Mouse (Mus musculus) liver, embryonic 16.5 days (tissue): ENCODE results near the gene Olfr1417. TPM values are rescaled to one million over a fixed set of nuclear protein-coding genes. Genes with fewer than 3 reads are reported as not detected.

ENCODE experiments used
- ATAC-seq: fragments of 200-750 bp; cut with Nextera tagmentation; 2 replicates; pipeline ENCODE4 v1.8.0; 2017; ENCODE audit warnings: low read depth, mild to moderate bottlenecking, moderate number of reproducible peaks, moderate library complexity
- H3K27ac ChIP-seq: fragments of 300-500 bp; sonication (generic); 2 replicates; pipeline ENCODE4 v1.5.1; 2014; ENCODE audit warnings: mild to moderate bottlenecking, low read length
- H3K27me3 ChIP-seq: fragments of 300-500 bp; sonication (generic); 2 replicates; pipeline ENCODE4 v1.6.1; 2014; ENCODE audit warnings: low read depth, low read length, mixed read lengths; ENCODE audit not compliant: control insufficient read depth, insufficient read depth
- H3K36me3 ChIP-seq: fragments of 300-500 bp; sonication (generic); 2 replicates; pipeline ENCODE4 v1.6.1; 2014; ENCODE audit warnings: mild to moderate bottlenecking; ENCODE audit not compliant: control insufficient read depth, insufficient read depth
- H3K4me1 ChIP-seq: fragments of 300-500 bp; sonication (generic); 2 replicates; pipeline ENCODE4 v1.6.1; 2014; ENCODE audit warnings: low read depth, low read length, mixed read lengths; ENCODE audit not compliant: control insufficient read depth
- H3K4me2 ChIP-seq: fragments of 300-500 bp; sonication (generic); 2 replicates; pipeline ENCODE4 v1.6.1; 2014; ENCODE audit warnings: low read depth, low read length, mixed read lengths
- H3K4me3 ChIP-seq: fragments of 300-500 bp; sonication (generic); 2 replicates; pipeline ENCODE4 v1.5.1; 2014; ENCODE audit warnings: low read depth, mild to moderate bottlenecking, low read length
- H3K9ac ChIP-seq: fragments of 300-500 bp; sonication (generic); 2 replicates; pipeline ENCODE4 v1.6.1; 2014; ENCODE audit warnings: low read depth, low read length
- H3K9me3 ChIP-seq: fragments of 300-500 bp; sonication (generic); replicated peaks from 2 replicates; pipeline ENCODE4 v1.6.1; 2016; ENCODE audit warnings: low read length; ENCODE audit not compliant: control insufficient read depth
- WGBS: fragments of 180-500 bp; shearing (Covaris S2); extraction: QIAGEN DNeasy Blood & Tissue Kit; methylation state at CpG from one replicate; pipeline ENCODE4 v1.1.7; 2014; ENCODE audit not compliant: insufficient replicate concordance; 5-methylcytosine and 5-hydroxymethylcytosine counted together
- polyA plus RNA-seq: library from polyadenylated mRNA; unstranded; fragments of >200 nt; fragmentation: Nextera tagmentation; extraction: Ambion mirVana; gene quantifications from 2 replicates; pipeline ENCODE4 v1.2.1, GENCODE M21; 2015

Olfr1417 gene
- polyA plus RNA-seq, 1 experiment from 2014 or later = not detected

- no peak overlapping the region for H3K9ac ChIP-seq
- H3K27me3 ChIP-seq = no peaks in the 10 kb centered on the region
- H3K4me1 ChIP-seq = no peaks in the 10 kb centered on the region
- H3K4me3 ChIP-seq = no peak overlapping the region
- no peaks in the 10 kb centered on the region for H3K9me3 ChIP-seq
- H3K4me2 ChIP-seq = no peak overlapping the region
- H3K36me3 ChIP-seq = no peaks in the 10 kb centered on the region
- H3K27ac ChIP-seq = no peak overlapping the region
- WGBS = 9% methylated on average over 1 of the region's 1 CpGs
- no peak for ATAC-seq
Measured at GRCm38 (mm10) chr19:11804423-11804822, 34.6 kb downstream of the Olfr1417 start.

GRCm38 (mm10) chr19:11800531-11801315, 38.3 kb downstream of the Olfr1417 start:
- Histone ChIP-seq H3K4me2 (no peak overlapping the region), H3K27ac (no peak overlapping the region), H3K27me3 (no peaks in the 10 kb centered on the region), H3K4me1 (no peaks in the 10 kb centered on the region), H3K9me3 (no peaks in the 10 kb centered on the region), H3K9ac (no peak overlapping the region), H3K36me3 (no peaks in the 10 kb centered on the region), H3K4me3 (no peak overlapping the region)
- no peak for ATAC-seq
- WGBS = 65% methylated on average over 8 of the region's 8 CpGs

DNA sequence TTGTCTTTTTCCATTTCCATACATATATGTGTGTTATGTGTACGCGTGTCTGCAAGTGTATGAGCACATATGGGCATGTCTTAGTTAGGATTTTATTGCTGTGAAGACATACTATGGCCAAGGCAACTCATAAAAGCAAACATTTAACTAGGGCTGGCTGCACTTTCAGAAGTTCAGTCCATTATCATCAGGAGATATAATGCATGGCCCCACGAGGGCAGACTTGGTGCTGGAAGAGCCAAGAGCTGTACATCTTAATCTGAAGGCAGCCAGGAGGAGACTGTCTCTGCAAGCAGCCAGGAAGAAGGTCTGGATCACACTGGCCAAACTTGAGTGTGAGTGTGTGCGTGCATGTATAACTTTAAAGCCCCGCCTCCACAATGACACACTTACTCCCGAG, 44.6 kb downstream of the Olfr1417 start:
- no peaks in the 10 kb centered on the region for H3K27me3 ChIP-seq
- no peaks in the 10 kb centered on the region for H3K36me3 ChIP-seq
- H3K4me1 ChIP-seq = no peaks in the 10 kb centered on the region
- no peak overlapping the region for H3K4me3 ChIP-seq
- no peak for ATAC-seq
- H3K9ac ChIP-seq = no peak overlapping the region
- no peaks in the 10 kb centered on the region for H3K9me3 ChIP-seq
- H3K27ac ChIP-seq = no peak overlapping the region
- 57% methylated on average over 6 of the region's 6 CpGs for WGBS
- no peak overlapping the region for H3K4me2 ChIP-seq

GRCm38 (mm10) chr19:11793741-11794359, 45.2 kb downstream of the Olfr1417 start:
- H3K27me3 ChIP-seq = no peaks in the 10 kb centered on the region
- no peaks in the 10 kb centered on the region for H3K36me3 ChIP-seq
- no peaks in the 10 kb centered on the region for H3K9me3 ChIP-seq
- no peaks in the 10 kb centered on the region for H3K4me1 ChIP-seq
- no peak for ATAC-seq
- H3K4me3 ChIP-seq = no peak overlapping the region
- H3K9ac ChIP-seq = no peak overlapping the region
- 45% methylated on average over 2 of the region's 2 CpGs for WGBS
- H3K4me2 ChIP-seq = no peak overlapping the region
- H3K27ac ChIP-seq = no peak overlapping the region

DNA sequence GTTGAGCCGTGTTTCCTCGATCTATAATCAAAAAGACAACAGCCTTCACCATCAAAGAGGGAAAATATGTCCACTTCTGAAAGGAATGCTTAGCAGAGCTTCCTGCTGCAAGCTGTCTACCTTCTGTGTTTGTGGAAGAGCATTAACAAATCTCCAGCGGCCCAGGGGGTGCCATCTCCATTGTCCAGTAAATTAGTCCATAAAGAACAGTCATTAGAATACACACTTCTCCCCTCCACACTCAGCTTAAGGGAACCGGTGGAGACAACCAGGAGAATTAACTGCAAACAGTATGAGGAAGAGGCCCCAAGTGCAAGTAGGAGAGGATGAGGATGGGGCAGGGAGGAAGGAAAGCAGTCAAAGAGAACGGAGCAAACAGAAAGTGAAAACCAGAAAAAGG, 47.2 kb downstream of the Olfr1417 start:
- Histone ChIP-seq H3K4me2 (no peak overlapping the region), H3K9ac (no peak overlapping the region), H3K9me3 (no peaks in the 10 kb centered on the region), H3K27ac (no peak overlapping the region), H3K27me3 (no peaks in the 10 kb centered on the region), H3K4me3 (no peak overlapping the region), H3K36me3 (no peaks in the 10 kb centered on the region), H3K4me1 (no peaks in the 10 kb centered on the region)
- ATAC-seq = no peak
- WGBS = 36% methylated on average over 5 of the region's 5 CpGs

GRCm38 (mm10) chr19:11788876-11789275, 50.1 kb downstream of the Olfr1417 start:
- H3K9me3 ChIP-seq = no peaks in the 10 kb centered on the region
- no peak overlapping the region for H3K4me3 ChIP-seq
- 70% methylated on average over 6 of the region's 6 CpGs for WGBS
- H3K27me3 ChIP-seq = no peaks in the 10 kb centered on the region
- no peak overlapping the region for H3K27ac ChIP-seq
- no peaks in the 10 kb centered on the region for H3K36me3 ChIP-seq
- no peak for ATAC-seq
- H3K9ac ChIP-seq = no peak overlapping the region
- no peaks in the 10 kb centered on the region for H3K4me1 ChIP-seq
- H3K4me2 ChIP-seq = no peak overlapping the region

DNA sequence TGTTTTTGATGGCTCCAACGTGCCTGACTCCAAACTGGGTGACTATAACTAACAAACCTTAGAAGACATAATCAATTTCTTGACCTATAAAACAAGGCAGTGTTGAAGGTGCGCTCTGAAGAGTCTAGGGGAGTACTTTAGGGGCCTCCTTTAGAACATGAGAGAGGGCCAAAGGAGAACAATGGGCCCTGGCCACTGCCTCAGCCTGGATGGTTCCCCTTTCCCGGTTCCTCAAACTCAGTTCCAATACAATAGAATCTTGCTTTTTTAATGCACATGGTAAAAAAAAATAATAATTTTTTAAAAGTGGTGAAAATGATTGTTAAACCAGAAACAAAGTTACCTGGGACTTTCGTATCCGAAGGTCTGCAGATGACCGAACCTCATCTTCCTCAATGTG, 51.2 kb downstream of the Olfr1417 start:
- no peaks in the 10 kb centered on the region for H3K36me3 ChIP-seq
- no peak overlapping the region for H3K4me2 ChIP-seq
- H3K9ac ChIP-seq = no peak overlapping the region
- no peaks in the 10 kb centered on the region for H3K9me3 ChIP-seq
- ATAC-seq = no peak
- WGBS = 72% methylated on average over 6 of the region's 6 CpGs
- no peaks in the 10 kb centered on the region for H3K27me3 ChIP-seq
- no peaks in the 10 kb centered on the region for H3K4me1 ChIP-seq
- H3K27ac ChIP-seq = no peak overlapping the region
- no peak overlapping the region for H3K4me3 ChIP-seq

- H3K9ac ChIP-seq = no peak overlapping the region
- no peak overlapping the region for H3K27ac ChIP-seq
- H3K36me3 ChIP-seq = no peaks in the 10 kb centered on the region
- no peaks in the 10 kb centered on the region for H3K9me3 ChIP-seq
- no peaks in the 10 kb centered on the region for H3K27me3 ChIP-seq
- WGBS = 74% methylated on average over 14 of the region's 14 CpGs
- H3K4me2 ChIP-seq = no peak overlapping the region
- no peak overlapping the region for H3K4me3 ChIP-seq
- no peak for ATAC-seq
- no peaks in the 10 kb centered on the region for H3K4me1 ChIP-seq
Measured at GRCm38 (mm10) chr19:11785409-11786154, 53.4 kb downstream of the Olfr1417 start.
